Mouse (Mus musculus) left cerebral cortex, adult 6 months (tissue): ENCODE results near the gene Reg1. TPM values are rescaled to one million over a fixed set of nuclear protein-coding genes. Genes with fewer than 3 reads are reported as not detected.

Source experiments
- long read RNA-seq, 2 experiments: library from polyadenylated mRNA; unstranded; transcript quantifications; one replicate each; pipeline ENCODE4 v2.0.0; 2019 to 2020
- polyA plus RNA-seq: library from polyadenylated mRNA; unstranded; fragments of <200 nt; fragmentation: Nextera tagmentation; gene quantifications from 2 replicates; pipeline ENCODE4 v1.2.3, GENCODE M21; 2021

Reg1 gene
- not detected in 2 replicates for polyA plus RNA-seq
- long read RNA-seq, experiment 1 = 0 reads
- long read RNA-seq, experiment 2 = 0 reads

DNA sequence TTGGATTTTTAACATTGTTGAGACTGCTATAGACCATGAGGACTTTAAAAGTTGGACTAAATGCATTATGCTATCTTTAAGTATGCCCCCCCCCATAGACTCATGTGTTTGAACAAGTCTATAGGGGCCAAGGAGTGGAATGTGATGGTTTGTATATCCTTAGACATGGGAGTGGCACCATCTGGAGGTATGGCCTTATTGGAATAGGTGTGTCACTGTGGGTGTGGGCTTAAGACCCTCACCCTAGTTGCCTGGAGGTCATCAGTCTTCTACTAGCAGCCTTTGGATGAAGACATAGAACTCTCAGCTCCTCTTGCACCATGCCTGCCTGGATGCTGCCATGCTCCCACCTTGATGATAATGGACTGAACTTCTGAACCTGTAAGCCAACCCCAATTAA lies at the start of gene Reg1:
Reg1 (plus strand) TSS at position 301 of the 400 bp plus-strand sequence.

DNA sequence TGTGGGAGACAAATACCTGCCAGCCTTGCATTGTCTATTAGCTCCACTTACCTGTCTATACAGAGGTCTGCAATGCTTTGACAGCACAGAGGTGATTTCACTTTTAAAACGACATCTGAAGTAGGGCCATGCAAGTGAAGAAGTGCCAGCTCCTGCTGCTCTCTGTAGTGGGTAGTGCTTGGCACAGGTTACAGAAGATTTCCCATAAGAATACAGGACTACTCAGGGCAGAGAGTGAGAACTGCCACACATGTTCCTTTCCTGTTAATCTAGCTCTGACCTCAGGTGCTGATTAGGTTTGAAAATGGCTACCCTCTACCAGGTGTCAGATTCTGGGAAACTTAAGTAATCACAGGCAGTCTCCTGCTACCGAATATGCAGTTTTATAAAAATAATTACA lies 43.7 kb upstream of the Reg1 start, which contains the start of gene Reg3d:
Reg3d (minus strand) TSS at position 101 of the 400 bp plus-strand sequence.

DNA sequence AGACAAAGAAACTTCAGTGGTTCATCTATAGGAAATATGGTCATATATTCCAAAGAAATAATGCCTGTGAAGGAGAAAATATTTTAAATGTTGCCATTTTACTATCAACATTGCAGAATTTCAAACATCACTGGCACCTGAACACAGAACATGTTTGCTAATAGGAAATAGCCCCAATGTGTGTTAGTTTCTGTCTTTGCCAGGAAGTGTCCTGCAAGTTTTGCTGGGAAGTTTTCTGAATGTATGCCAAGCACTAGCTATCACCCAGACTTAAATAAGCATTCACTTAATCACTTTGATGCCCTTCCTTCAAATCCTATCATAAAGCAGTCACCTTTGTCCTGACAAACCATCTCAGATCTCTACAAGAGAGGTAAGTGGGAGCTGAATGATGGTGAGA lies 42.1 kb upstream of the Reg1 start, which contains the start of gene Reg3a:
Reg3a (plus strand) TSS at position 301 of the 400 bp plus-strand sequence.

DNA sequence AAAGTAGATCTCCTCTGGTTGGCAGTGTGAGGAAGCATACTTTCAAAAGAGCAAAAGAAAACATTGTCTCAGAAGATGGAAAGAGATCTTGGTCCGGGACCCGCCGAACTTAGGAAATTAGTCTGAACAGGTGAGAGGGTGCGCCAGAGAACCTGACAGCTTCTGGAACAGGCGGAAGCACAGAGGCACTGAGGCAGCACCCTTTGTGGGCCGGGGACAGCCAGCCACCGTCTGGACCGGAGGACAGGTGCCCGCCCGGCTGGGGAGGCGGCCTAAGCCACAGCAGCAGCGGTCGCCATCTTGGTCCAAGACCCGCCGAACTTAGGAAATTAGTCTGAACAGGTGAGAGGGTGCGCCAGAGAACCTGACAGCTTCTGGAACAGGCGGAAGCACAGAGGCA lies 27.2 kb upstream of the Reg1 start, which contains the start of gene Reg2:
Reg2 (plus strand) TSS at position 301 of the 400 bp plus-strand sequence.

DNA sequence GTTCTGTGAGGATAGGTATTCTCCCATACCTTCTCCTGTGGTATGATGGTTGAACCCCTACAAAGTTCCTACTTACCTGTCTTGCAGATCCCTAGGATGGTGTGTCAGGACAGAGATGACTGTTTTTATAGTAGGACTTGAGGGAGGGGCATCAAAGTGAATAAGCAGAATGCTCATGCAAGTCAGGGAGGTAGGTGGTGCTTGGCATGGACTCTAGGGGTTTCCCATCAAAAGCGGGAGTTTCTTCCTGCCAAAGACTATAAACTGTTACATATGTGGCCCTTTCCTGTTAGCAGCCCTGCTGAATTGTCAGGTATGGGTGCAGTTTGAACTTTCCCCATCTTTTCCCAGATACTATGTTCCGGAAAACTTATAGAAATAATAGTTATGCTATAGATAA lies 46.3 kb downstream of the Reg1 start, which contains the start of gene Reg3g:
Reg3g (minus strand) TSS at position 101 of the 400 bp plus-strand sequence.

Other genes with a start within 250 kb of the Reg1 start
- 0.20 TPM in 1 of 2 replicates, not detected in the other for gene Reg3b, start 52.1 kb upstream of the Reg1 start, polyA plus RNA-seq
- gene Reg3d, start 43.8 kb upstream of the Reg1 start, polyA plus RNA-seq = not detected in 2 replicates
- not detected in 2 replicates for gene Reg3a, start 42.0 kb upstream of the Reg1 start, polyA plus RNA-seq
- gene Reg2, start 27.1 kb upstream of the Reg1 start, polyA plus RNA-seq = not detected in 2 replicates
- gene Reg3g, start 46.2 kb downstream of the Reg1 start, polyA plus RNA-seq = not detected in 2 replicates